Mouse (Mus musculus): ENCODE measurements around the gene Cab39l. TPM values are rescaled to one million over a fixed set of nuclear protein-coding genes. Genes with fewer than 3 reads are reported as not detected.
A peak's percentile ranks its signal among the peaks of the same experiment; 100 is the strongest.

The Cab39l gene
- polyA plus RNA-seq, 1 experiment from 2014 or later = 21.8 TPM

DNA sequence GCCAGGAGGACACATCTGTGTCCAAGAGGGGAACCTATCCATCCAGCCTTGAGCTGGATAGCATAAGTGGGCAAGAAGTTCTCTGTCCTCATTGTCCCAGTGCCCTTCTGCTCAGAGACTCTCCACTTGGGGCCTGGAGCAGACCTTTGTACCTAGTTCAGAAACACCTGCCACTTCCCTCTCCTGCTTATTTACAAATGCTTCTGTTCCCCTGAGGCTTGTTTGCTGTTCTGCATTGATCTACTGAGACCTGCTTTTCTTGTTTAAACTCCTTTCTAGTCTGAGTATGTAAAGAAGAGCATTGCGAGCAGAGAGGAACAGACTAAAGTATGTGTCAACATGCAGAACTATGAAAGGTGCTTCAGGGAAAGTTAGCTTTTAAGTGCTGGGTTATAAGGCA, 92.2 kb downstream of the Cab39l start:
- Histone ChIP-seq H3K27me3 (ENCODE audit: control insufficient read depth, insufficient read depth, low read depth, low read length) (no peaks in the 10 kb centered on the region), H3K9ac (ENCODE audit: low read depth, low read length) (no peak overlapping the region), H3K4me2 (ENCODE audit: low read depth, low read length) (no peak overlapping the region), H3K4me3 (ENCODE audit: low read depth, low read length) (no peak overlapping the region), H3K36me3 (ENCODE audit: control insufficient read depth, insufficient read depth) (no peaks in the 10 kb centered on the region), H3K9me3 (replicated peaks; ENCODE audit: control insufficient read depth, low read length) (no peaks in the 10 kb centered on the region), H3K4me1 (ENCODE audit: control insufficient read depth, low read depth, low read length) (no peaks in the 10 kb centered on the region), H3K27ac (ENCODE audit: low read length) (peak overlapping the region; percentile 49)
- 66% methylated on average over 1 of the region's 1 CpGs for whole genome bisulfite sequencing (ENCODE audit: insufficient replicate concordance)
- ATAC-seq (ENCODE audit: low read depth) = peak; percentile 70

DNA sequence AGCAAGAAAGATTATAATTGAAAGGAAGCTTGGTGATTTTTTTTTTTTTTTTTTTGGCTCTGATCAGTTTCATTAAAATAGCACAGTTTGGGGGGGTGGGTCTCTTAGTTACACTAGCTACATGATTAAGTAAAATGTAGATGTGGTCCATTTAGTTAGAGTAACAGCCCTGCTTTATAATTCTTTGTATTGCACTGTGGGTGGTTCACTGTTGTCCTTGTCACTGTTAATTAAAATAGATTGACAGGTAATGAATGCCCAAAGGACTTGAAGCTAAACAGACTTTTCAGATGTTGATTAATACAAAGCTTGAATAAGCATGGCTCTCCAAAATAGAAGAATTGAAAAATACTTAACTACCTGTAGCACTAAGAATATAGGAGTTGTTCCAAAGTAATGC, 93.1 kb downstream of the Cab39l start:
- Histone ChIP-seq H3K4me1 (ENCODE audit: control insufficient read depth, low read depth, low read length) (no peaks in the 10 kb centered on the region), H3K9me3 (replicated peaks; ENCODE audit: control insufficient read depth, low read length) (no peaks in the 10 kb centered on the region), H3K9ac (ENCODE audit: low read depth, low read length) (no peak overlapping the region), H3K27ac (ENCODE audit: low read length) (no peak overlapping the region), H3K4me3 (ENCODE audit: low read depth, low read length) (no peak overlapping the region), H3K27me3 (ENCODE audit: control insufficient read depth, insufficient read depth, low read depth, low read length) (no peaks in the 10 kb centered on the region), H3K36me3 (ENCODE audit: control insufficient read depth, insufficient read depth) (no peaks in the 10 kb centered on the region), H3K4me2 (ENCODE audit: low read depth, low read length) (no peak overlapping the region)
- ATAC-seq (ENCODE audit: low read depth) = no peak

DNA sequence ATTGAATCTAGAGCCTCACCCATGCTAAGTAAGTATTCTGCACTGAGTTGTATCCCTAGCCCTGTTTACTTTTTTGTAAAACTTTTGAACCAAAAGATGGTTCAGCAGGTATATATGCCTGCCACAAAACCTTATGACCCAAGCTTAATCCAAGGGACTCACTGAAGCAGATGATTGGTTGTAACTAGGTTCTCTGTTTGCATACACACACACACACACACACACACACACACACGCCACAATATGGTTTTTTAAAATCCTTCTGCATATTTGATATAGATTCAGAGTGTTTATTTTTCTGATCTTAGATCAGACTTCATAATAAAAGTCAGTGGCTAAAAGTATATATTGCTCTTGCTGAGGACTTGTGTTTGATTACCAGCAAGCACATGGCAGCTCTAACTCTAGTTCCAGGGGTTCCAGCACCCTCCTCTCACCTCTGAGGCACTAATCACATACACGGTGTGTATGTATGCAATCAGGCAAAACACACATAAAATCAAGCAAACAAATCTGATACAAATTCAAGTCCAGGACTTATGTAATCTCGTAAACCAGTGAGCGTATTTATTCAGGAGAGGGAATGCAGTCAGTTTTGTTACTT, 97.2 kb downstream of the Cab39l start:
- Histone ChIP-seq H3K9me3 (replicated peaks; ENCODE audit: control insufficient read depth, low read length) (no peaks in the 10 kb centered on the region), H3K4me3 (ENCODE audit: low read depth, low read length) (no peak overlapping the region), H3K9ac (ENCODE audit: low read depth, low read length) (no peak overlapping the region), H3K27me3 (ENCODE audit: control insufficient read depth, insufficient read depth, low read depth, low read length) (no peaks in the 10 kb centered on the region), H3K4me1 (ENCODE audit: control insufficient read depth, low read depth, low read length) (no peaks in the 10 kb centered on the region), H3K27ac (ENCODE audit: low read length) (no peak overlapping the region), H3K4me2 (ENCODE audit: low read depth, low read length) (no peak overlapping the region), H3K36me3 (ENCODE audit: control insufficient read depth, insufficient read depth) (no peaks in the 10 kb centered on the region)
- 70% methylated on average over 4 of the region's 4 CpGs for WGBS (ENCODE audit: insufficient replicate concordance)
- ATAC-seq (ENCODE audit: low read depth) = no peak

DNA sequence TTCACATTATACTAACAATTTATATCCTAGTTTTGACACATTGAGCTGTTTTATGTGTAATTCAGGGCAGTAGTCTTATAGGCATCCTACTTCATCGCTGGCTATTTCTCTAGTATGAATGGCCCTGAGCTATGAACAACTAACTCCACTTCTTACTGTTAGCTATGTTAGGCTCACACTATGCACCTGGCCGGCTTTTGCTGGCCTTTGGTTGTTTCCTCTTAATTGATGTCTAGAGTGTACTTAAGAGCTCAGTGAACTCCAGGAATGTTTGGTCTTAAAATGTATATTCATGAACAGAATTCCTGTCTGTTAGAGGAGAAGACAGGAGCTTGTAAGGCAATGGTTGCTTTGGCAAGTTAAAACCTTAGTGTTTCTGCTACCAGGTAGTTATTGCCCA, 99.5 kb downstream of the Cab39l start:
- H3K4me1 ChIP-seq (ENCODE audit: control insufficient read depth, low read depth, low read length) = no peaks in the 10 kb centered on the region; the same call in 1 of the 2 replicates
- no peak overlapping the region for H3K4me3 ChIP-seq (ENCODE audit: low read depth, low read length)
- no peak for ATAC-seq (ENCODE audit: low read depth)
- no peaks in the 10 kb centered on the region for H3K36me3 ChIP-seq (ENCODE audit: control insufficient read depth, insufficient read depth)
- no peaks in the 10 kb centered on the region for H3K9me3 ChIP-seq (replicated peaks; ENCODE audit: control insufficient read depth, low read length)
- no peak overlapping the region for H3K9ac ChIP-seq (ENCODE audit: low read depth, low read length)
- no peaks in the 10 kb centered on the region for H3K27me3 ChIP-seq (ENCODE audit: control insufficient read depth, insufficient read depth, low read depth, low read length)
- H3K4me2 ChIP-seq (ENCODE audit: low read depth, low read length) = no peak overlapping the region
- H3K27ac ChIP-seq (ENCODE audit: low read length) = no peak overlapping the region
- WGBS (ENCODE audit: insufficient replicate concordance) = 75% methylated on average over 2 of the region's 2 CpGs

DNA sequence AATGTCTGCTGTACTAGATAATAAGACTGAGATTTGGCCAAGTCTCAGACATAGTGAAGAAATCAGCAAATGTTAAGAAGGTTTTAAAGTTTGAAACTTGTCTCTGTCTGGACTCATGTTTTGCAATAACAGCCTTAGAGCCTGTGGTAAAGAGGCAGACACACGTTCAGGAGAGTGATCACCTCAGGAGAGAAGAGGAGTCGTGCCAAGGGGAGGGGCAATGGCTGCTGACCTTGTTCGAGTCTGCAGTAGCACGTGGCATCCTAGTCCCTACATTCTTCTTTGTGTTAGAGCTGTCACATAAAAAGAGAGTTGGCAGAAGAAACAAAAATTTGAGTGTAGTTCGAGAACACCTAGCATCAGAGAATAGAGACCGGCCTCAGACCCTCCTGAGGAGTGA, 100.0 kb downstream of the Cab39l start:
- ATAC-seq (ENCODE audit: low read depth) = no peak
- Histone ChIP-seq H3K36me3 (ENCODE audit: control insufficient read depth, insufficient read depth) (no peaks in the 10 kb centered on the region), H3K4me1 (ENCODE audit: control insufficient read depth, low read depth, low read length) (no peaks in the 10 kb centered on the region; the same call in 1 of the 2 replicates), H3K9me3 (replicated peaks; ENCODE audit: control insufficient read depth, low read length) (no peaks in the 10 kb centered on the region), H3K4me3 (ENCODE audit: low read depth, low read length) (no peak overlapping the region), H3K27ac (ENCODE audit: low read length) (no peak overlapping the region), H3K4me2 (ENCODE audit: low read depth, low read length) (no peak overlapping the region), H3K27me3 (ENCODE audit: control insufficient read depth, insufficient read depth, low read depth, low read length) (no peaks in the 10 kb centered on the region), H3K9ac (ENCODE audit: low read depth, low read length) (no peak overlapping the region)
- WGBS (ENCODE audit: insufficient replicate concordance) = 69% methylated on average over 6 of the region's 6 CpGs

DNA sequence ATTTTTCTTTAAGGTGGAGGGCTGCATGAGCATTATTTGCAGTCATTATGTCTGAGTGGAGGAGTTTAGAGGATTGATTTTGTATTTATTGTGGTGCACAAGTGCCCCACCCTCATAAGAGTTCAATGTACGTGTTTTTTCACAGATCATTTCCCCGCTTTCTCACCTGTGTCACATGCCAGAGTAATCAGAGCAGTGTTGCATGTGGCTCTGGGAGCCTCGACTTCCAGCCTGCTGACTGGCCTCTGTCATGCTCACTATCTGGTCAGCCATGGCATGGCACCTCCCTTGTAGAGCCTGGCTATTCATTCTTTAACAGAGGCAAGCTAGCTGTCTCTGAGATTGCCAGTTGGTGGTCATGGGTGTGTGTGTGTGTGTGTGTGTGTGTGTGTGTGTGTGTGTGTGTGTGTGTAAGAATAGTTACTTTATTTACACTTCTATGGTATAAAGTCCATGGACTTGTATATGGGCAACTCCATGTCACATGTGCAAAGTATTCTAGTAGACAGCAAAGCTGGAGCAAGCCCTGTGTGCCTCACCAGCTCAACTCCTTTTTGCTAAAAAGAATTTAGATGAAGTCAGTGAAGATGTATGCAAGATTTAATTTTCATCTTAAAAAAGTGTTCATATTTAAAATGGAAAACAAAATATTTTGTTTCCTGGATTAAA, 102.5 kb downstream of the Cab39l start:
- peak; percentile 30; the same call in 1 of the 2 replicates for ATAC-seq (ENCODE audit: low read depth)

DNA sequence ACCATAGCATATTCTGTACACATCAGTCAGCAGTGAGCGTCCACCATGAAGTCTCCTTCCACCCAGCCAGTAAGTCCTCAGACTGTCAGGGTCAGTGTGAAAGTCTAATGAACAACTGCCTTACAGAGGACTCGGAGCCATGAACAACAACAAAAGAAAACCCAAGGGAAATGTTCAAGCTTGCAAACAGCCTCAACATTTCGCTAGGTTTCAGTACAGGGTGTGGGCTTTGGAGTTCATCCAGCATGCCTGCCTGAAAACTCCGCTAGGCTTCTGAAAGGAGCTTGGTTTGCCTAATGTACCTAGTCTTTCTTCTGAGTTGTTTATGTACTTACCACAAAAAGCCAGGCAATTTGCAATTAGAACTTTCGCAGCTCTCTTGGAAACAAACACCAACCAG, 103.2 kb downstream of the Cab39l start:
- no peaks in the 10 kb centered on the region; the same call in 1 of the 2 replicates for H3K4me1 ChIP-seq (ENCODE audit: control insufficient read depth, low read depth, low read length)
- 59% methylated on average over 5 of the region's 5 CpGs for WGBS (ENCODE audit: insufficient replicate concordance)
- H3K9me3 ChIP-seq (replicated peaks; ENCODE audit: control insufficient read depth, low read length) = no peaks in the 10 kb centered on the region
- H3K9ac ChIP-seq (ENCODE audit: low read depth, low read length) = no peak overlapping the region
- no peak for ATAC-seq (ENCODE audit: low read depth)
- H3K36me3 ChIP-seq (ENCODE audit: control insufficient read depth, insufficient read depth) = no peaks in the 10 kb centered on the region
- H3K4me2 ChIP-seq (ENCODE audit: low read depth, low read length) = no peak overlapping the region
- no peak overlapping the region for H3K4me3 ChIP-seq (ENCODE audit: low read depth, low read length)
- H3K27ac ChIP-seq (ENCODE audit: low read length) = 0 out of 2 replicates have a peak overlapping the region, but pooled peaks have one; percentile 26
- no peaks in the 10 kb centered on the region for H3K27me3 ChIP-seq (ENCODE audit: control insufficient read depth, insufficient read depth, low read depth, low read length)

More for the DNA sequence above, 102.5 kb downstream of the Cab39l start:
- Histone ChIP-seq H3K4me2 (ENCODE audit: low read depth, low read length) (no peak overlapping the region), H3K36me3 (ENCODE audit: control insufficient read depth, insufficient read depth) (no peaks in the 10 kb centered on the region), H3K27ac (ENCODE audit: low read length) (no peak overlapping the region), H3K4me3 (ENCODE audit: low read depth, low read length) (no peak overlapping the region), H3K4me1 (ENCODE audit: control insufficient read depth, low read depth, low read length) (no peaks in the 10 kb centered on the region; the same call in 1 of the 2 replicates), H3K9ac (ENCODE audit: low read depth, low read length) (no peak overlapping the region), H3K9me3 (replicated peaks; ENCODE audit: control insufficient read depth, low read length) (no peaks in the 10 kb centered on the region), H3K27me3 (ENCODE audit: control insufficient read depth, insufficient read depth, low read depth, low read length) (no peaks in the 10 kb centered on the region)
- WGBS (ENCODE audit: insufficient replicate concordance) = 72% methylated on average over 3 of the region's 3 CpGs

DNA sequence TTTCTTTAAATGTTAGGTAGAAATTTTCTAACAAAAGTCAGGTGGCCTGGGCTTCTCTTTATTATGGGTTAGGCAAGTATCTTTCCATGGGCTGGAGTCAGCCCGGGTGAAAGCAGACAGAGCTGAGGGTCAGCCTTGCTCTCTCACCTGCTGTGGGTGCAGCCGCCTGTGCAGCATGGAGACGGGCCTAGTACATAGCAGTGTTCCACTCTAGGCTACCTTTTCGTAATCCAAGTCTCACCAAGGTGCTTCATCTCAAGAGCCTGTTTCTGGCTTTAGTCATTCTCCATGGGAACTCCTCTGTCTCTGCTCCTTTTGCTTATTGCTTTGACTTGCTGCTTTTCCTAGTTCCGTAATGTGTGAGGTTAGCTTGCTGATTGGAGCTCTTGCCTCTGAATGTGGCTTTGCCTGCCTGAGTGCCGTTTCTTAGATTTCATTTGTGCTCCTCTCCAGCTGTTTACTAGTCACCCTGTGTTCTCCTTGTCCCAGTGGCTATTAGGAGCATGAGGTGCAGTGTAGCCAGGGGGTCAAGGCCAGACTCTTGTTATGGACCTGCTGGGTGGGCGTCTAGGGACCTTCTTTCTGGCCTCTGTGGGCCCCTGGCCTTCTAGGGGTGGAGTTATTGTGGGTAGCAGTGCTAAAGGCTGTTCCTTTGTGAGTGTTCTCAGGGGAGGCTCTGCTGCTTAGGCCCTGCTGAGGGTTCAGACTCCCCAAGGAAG, 105.5 kb downstream of the Cab39l start:
- H3K4me1 ChIP-seq (ENCODE audit: control insufficient read depth, low read depth, low read length) = no peaks in the 10 kb centered on the region; the same call in 1 of the 2 replicates
- H3K27ac ChIP-seq (ENCODE audit: low read length) = no peak overlapping the region
- H3K4me2 ChIP-seq (ENCODE audit: low read depth, low read length) = no peak overlapping the region
- H3K27me3 ChIP-seq (ENCODE audit: control insufficient read depth, insufficient read depth, low read depth, low read length) = no peaks in the 10 kb centered on the region
- no peaks in the 10 kb centered on the region for H3K36me3 ChIP-seq (ENCODE audit: control insufficient read depth, insufficient read depth)
- H3K4me3 ChIP-seq (ENCODE audit: low read depth, low read length) = no peak overlapping the region
- ATAC-seq (ENCODE audit: low read depth) = no peak
- 71% methylated on average over 7 of the region's 7 CpGs for WGBS (ENCODE audit: insufficient replicate concordance)
- no peaks in the 10 kb centered on the region for H3K9me3 ChIP-seq (replicated peaks; ENCODE audit: control insufficient read depth, low read length)
- no peak overlapping the region for H3K9ac ChIP-seq (ENCODE audit: low read depth, low read length)

DNA sequence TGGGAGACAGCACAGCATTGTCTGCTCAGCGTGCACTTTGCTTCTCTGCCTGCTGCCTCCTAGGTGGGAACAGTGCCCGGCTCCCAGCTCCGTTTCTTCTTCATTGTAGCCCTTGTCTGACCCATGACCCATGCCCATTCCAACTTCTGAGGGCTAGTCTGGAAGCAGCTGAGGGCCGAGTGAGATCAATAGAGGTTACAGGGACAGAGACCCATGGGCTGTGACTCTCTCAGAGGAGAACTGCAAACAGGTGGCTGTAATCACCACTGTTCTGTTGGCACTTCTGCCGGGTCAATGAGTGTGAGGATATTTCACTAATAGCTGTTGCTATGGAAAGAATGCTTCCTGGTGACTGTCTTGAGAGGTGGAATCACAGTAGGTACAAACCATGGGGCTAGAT, 106.8 kb downstream of the Cab39l start:
- H3K27me3 ChIP-seq (ENCODE audit: control insufficient read depth, insufficient read depth, low read depth, low read length) = no peaks in the 10 kb centered on the region
- 63% methylated on average over 5 of the region's 5 CpGs for WGBS (ENCODE audit: insufficient replicate concordance)
- H3K4me3 ChIP-seq (ENCODE audit: low read depth, low read length) = no peak overlapping the region
- H3K9ac ChIP-seq (ENCODE audit: low read depth, low read length) = no peak overlapping the region
- H3K9me3 ChIP-seq (replicated peaks; ENCODE audit: control insufficient read depth, low read length) = no peaks in the 10 kb centered on the region
- 0 out of 2 replicates have a peak overlapping the region, but pooled peaks have one; percentile 36 for H3K27ac ChIP-seq (ENCODE audit: low read length)
- no peaks in the 10 kb centered on the region for H3K36me3 ChIP-seq (ENCODE audit: control insufficient read depth, insufficient read depth)
- H3K4me1 ChIP-seq (ENCODE audit: control insufficient read depth, low read depth, low read length) = no peaks in the 10 kb centered on the region; the same call in 1 of the 2 replicates
- no peak overlapping the region for H3K4me2 ChIP-seq (ENCODE audit: low read depth, low read length)
- peak; percentile 60 for ATAC-seq (ENCODE audit: low read depth)

Measured in liver, embryonic 16.5 days (tissue).